Mouse (Mus musculus) lung, postnatal 10 days (tissue): ENCODE results near the gene Ints4.
"Not testable (repeated sequence)": the region's sequence is repeated elsewhere in the genome, so short reads cannot be mapped to it uniquely, and the experiment has no call there.

ENCODE experiments used
- DNase-seq: peaks from one replicate; pipeline ENCODE4 v3.0.0; 2021

Ints4 gene

DNA sequence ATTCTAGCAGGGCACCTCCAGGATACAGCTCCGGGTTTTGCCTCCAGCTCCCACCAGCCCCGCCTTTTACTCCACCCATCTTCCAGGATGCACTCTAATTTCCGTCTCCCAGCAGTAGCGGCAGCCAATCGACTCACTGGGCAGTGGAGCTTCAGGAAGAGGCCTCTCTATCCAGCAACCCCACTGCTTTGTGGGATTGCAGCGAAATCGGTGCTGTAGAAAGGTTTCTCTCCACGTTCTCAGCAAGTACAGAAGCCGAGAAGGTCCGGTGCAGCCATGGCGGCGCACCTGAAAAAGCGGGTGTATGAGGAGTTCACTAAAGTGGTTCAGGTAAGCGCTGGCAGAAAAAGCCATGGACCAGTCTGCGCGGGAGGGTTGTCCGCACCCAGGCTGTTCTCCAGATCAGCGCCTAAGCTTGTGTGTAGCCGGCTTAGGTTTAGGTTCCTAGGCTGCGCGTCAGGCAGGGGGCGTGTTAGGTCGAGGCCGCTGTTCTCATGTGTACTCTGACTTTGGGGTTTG, at the start of gene Ints4:
Ints4 (plus strand) TSS at position 136 of the 519 bp plus-strand sequence.
- peak; percentile 98 for DNase-seq

GRCm38 (mm10) chr7:97433517-97433916, 47.2 kb upstream of the Ints4 start:
- not testable (repeated sequence) for DNase-seq

DNA sequence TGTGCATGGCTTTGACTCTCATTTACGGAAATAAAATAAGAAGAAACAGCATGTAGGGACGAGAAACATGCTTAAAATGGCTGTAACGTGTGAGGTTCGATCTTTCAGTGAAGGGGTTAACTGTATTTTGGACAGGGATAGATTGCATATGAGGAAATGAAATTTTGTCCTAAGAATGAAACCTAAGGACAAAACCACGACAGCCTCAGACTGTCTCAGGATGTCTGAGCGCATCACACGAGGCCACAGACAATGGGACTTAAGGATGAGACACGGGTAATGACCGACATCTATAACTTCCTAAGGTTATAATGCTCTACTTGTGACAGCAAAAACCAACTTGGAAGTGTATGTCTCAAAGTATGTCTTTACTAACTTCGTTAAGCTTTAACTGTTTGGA, 46.2 kb upstream of the Ints4 start:
- DNase-seq: no peak

DNA sequence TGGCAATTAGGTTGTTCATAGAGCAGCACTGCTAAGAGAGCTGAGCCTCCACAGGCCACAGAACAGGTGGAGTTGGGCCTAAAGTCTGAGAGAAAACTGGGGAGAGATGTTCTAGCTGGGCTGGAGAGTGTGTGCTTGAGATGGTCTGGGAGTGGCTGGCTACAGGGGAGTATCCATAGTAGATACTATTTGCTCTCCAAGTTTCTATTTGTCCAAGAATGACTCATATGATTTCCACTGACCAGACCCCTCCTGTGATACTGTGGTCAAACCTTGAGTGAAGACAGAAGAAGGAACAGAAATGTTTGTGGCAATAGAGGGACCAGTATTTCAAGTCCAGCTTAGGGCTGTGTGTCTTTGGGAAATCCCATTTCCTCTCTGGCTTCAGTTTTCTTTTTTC, 41.8 kb upstream of the Ints4 start:
- DNase-seq: no peak

- DNase-seq: peak; percentile 88
These were observed 34.4 kb upstream of the Ints4 start for GRCm38 (mm10) chr7:97446171-97446925.

- peak; percentile 26 for DNase-seq
These were observed 33.7 kb upstream of the Ints4 start for GRCm38 (mm10) chr7:97447050-97447531.

- not testable (repeated sequence) for DNase-seq
These were observed 29.7 kb upstream of the Ints4 start, which contains the start of gene Kctd14 for GRCm38 (mm10) chr7:97451023-97451422. Gene Kctd14 (plus strand): TSS chr7:97451323.

DNA sequence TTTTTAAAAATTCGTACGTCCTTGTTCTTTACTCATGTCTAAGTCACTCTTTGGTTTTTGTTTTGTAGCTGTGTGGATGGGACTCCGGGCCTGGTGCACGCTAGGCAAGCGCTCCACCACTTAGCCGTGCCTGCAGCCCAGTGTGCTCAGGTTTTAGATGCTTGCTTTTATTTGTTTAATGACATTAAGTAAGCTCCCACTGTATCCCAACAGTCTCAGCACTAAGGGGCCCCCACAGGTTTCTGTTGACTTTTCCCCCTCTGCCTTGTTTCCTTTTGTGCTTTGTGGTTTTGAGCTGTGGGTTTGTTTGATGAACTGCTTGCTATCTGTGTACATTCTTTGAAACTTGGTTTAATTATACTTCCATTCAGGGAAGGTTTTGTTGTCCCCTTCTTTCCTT, 28.6 kb upstream of the Ints4 start:
- no peak for DNase-seq

- DNase-seq: peak; percentile 43
These were observed 27.4 kb upstream of the Ints4 start for GRCm38 (mm10) chr7:97453141-97453921.

GRCm38 (mm10) chr7:97454795-97455194, 26.0 kb upstream of the Ints4 start:
- no peak for DNase-seq

DNA sequence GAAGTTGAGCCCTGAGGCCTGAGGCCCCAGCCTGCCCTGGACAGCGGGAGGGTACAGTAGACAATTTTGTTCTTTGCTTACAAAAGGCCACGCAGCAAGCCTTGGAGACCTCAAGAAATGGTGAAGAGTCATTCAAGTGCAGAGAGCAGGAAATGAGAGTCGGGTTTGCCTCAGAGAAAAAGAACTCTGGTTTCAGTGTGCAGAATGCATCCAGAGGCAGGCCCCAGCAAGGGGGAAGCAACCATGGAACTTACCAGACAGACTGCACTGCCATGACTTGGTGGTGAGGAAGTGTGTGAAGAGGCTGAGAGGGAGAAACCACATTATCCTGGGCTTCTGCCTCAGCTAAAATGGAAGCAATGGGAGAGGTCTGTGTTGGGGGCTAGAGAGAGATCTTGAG, 25.2 kb upstream of the Ints4 start:
- no peak for DNase-seq

- DNase-seq: no peak
These were observed 7.8 kb upstream of the Ints4 start for GRCm38 (mm10) chr7:97473001-97473400.

DNA sequence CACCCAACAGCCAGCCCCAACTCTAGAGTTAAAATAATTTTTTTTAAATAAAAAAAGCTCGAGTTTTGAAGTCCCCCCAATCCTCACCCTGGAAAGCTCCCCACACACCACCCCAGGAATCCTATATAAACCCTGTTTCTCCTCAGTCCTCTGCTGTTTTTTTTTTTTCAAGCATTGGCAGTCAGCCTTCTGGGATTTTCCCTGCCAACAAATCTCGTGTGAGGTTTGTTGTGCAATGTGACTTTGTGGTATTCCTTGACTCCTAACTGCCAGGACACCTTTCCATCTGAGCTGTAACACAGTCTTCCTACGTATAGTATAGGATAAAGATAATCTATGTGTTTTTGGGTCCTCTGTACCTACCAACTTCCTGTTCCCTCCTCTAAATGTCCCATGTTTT, 1.4 kb upstream of the Ints4 start:
- peak; percentile 10 for DNase-seq

- DNase-seq: no peak
These were observed 466 bp upstream of the Ints4 start for GRCm38 (mm10) chr7:97480290-97480689.

DNA sequence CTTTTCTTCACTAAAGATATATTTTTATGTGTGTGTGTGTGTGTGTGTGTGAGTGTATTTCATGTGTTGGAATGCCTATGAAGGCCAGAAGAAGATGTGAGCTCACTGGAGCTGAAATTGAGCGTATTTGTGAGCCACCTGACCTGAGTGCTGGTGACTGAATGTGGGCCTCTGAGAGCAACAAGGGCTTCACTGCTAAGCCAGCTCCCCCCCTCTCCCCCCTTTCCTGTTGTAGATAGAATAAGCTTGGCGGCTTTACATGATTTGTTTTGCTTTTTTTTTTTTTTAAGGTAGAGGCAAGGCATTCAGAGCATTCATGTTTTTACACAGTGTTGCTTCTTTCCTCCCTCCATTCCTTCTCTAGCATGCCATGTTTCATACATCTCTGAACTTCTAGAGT, 2.6 kb downstream of the Ints4 start:
- no peak for DNase-seq

- DNase-seq: no peak
These were observed 10.4 kb downstream of the Ints4 start for GRCm38 (mm10) chr7:97491157-97491556.

DNA sequence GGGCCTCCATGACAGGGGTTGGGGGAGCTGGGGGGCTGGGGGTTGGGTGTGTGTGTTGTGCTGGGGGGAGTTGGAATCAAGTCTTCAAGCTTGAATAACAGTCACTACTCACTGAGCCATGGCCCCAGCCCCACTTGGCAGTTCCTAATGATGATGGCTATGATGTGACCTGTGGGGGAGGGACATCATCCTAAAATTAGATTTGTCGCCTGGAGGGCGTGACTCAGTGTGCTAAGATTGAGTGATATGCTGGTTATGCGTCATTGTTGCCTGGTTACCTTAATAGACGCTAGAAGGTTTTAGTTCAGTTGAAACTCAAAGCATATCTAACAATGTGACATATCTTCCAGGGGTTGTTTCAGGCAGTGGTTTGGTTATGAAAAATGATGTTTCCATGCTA, 11.7 kb downstream of the Ints4 start:
- DNase-seq: no peak

DNA sequence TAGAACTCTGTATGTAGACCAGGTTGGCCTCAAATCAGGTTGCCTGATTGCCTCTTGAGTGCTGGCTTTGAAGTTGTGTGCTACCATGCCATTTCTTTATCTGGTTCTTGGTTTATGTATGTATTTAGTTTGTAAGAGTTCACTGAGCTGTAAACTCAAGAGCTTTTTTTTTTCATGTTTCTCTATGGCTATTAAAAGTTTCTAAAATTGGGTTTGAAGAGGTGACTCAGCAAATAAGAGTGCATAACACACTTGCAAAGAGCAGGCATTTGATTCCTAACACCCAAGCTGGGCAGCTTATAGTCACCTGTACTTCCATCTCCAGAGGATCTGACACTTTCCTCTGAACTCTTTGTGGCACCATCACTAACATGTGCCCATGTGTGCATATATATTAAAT, 14.3 kb downstream of the Ints4 start:
- no peak for DNase-seq

DNA sequence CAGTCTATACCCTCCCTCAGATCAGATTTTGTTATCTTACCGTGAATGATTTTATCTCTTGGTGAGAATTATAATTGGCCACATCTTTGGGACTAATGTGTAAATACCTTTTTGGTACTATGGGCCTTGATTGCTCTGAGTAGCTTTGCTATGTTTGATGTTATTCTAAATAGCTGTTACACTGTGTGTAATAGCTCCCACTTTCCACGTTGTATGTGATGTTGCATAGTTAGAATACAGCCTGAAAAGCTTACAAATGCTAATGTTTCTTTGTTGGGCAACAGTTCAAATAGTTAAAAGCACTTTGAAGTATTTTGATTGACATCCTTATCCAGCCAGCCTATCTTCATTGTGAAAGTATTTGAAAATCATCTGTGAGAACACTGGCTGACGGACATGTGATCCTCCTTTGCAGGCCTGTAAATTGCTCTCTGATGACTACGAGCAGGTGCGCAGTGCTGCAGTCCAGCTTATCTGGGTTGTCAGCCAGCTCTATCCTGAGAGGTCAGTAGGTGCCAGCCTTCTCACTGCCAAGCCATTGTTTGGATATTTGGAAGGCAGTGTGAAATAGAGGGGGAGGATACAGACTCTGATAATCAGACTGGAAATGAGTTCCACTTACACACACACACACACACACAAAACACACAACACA, 19.9 kb downstream of the Ints4 start:
- DNase-seq: no peak

DNA sequence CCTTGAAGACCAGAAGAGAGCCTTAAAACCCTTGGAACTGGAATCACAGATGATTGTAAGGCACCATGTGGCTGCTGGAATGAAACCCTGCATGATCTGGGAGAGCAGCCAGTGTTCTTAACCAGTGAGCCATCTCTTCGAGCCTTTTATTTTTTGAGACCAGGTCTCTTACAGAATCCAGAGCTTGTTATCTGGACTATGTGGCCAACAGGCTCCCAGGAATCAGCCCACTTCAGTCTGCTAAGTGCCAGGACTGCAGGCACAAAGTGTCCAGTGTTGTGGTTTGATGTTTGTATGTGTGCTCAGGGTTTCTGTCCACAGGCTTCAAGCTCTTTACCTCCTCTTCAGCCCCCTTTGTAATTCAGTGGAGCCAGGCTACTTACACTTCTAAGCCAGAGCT, 34.0 kb downstream of the Ints4 start:
- peak; percentile 21 for DNase-seq

GRCm38 (mm10) chr7:97519935-97520334, 39.2 kb downstream of the Ints4 start:
- DNase-seq: no peak

- no peak for DNase-seq
These were observed 54.8 kb downstream of the Ints4 start for GRCm38 (mm10) chr7:97535531-97535930.

DNA sequence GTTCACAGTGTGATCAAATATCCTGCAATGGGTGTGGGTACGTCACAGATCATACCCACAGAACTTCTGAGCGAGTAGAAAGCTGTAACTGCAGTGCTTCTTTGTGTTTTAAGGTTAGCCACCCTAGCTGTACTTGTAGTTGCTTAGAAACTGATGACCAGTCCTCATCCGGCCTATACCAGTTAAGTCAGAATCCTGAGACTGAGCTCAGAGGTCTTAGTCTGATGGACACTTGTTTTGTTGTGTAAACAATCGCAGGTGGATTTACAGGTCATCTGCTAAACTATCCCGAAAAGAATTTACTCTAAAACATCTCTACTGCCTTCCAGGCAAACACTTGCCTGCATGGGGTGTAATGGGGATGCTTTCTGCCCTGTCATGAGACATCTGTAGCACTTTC, 55.8 kb downstream of the Ints4 start:
- no peak for DNase-seq
